In genomic region chr12:108003928-108004327, GRCm38 (mm10) we compare ENCODE assay signal across 9 mouse cellular contexts. TPM values are rescaled to one million over a fixed set of nuclear protein-coding genes. Genes with fewer than 3 reads are reported as not detected.
DNase-seq lines count a peak whose midpoint lies in the region; ATAC-seq and TF ChIP-seq lines count a peak whose summit lies in the region.
"Had no signal": no experiment of that assay in that cellular context is flagged by ENCODE, and none has a peak within 500 bp of the region (broad histone marks: within the 10 kb centered on the region; RNA-seq: fewer than 3 reads in every experiment).

No protein-coding gene starts in this region.

- DNase-seq in adrenal gland, postnatal 10 days, result peak; percentile 68
- peak; percentile 97 for DNase-seq in induced T-regulatory cell, adult 2 months (ENCODE audit: low read depth)
- peak; percentile 64 to 85 for DNase-seq in left cerebral cortex, adult 2 months (ENCODE audit: extremely low spot score in 1 of 2, low spot score in 2 of 2)
- DNase-seq in right cerebral cortex, postnatal 36 days (ENCODE audit: low spot score in 2 of 2), result peak; percentile 78 to 81

- peak overlapping the region; percentile 99 for H3K27ac ChIP-seq in forebrain, embryonic 15.5 days (replicated peaks)
- H3K27ac ChIP-seq in left cerebral cortex, adult 2 months, result peak overlapping the region; percentile 83

- H3K4me1 ChIP-seq in E14TG2a.4 (replicated peaks; ENCODE audit: low read depth, low read length), result peaks cover 35% of the 10 kb centered on the region
- H3K4me1 ChIP-seq in forebrain, embryonic 15.5 days, result peaks cover 42% of the 10 kb centered on the region

- peak overlapping the region; percentile 87 for H3K4me2 ChIP-seq in forebrain, embryonic 15.5 days (replicated peaks)

- peak overlapping the region; percentile 96 for H3K9ac ChIP-seq in forebrain, embryonic 15.5 days (replicated peaks)

- peak; percentile 17; the same call in 1 of the 2 replicates for TF ChIP-seq CTCF in E14TG2a.4 (conservative IDR thresholded peaks at IDR 0.05; ENCODE audit: low read length)
- TF ChIP-seq CTCF in left cerebral cortex, adult 2 months (IDR thresholded peaks at IDR 0.05), result peak; percentile 54

- peak; percentile 77 for ATAC-seq in forebrain, embryonic 15.5 days (replicated peaks)
- ATAC-seq in megakaryocyte, adult 5-6 weeks (ENCODE audit: poor library complexity, severe bottlenecking), result peak; percentile 24; the same call in 1 of the 2 replicates
- no peak for ATAC-seq in erythroid progenitor cell, adult 5-6 weeks (replicated peaks; ENCODE audit: low FRiP score, poor library complexity, severe bottlenecking)

- H3K9me3 ChIP-seq in E14TG2a.4 (ENCODE audit: low read length), result no peaks in the 10 kb centered on the region
- no peaks in the 10 kb centered on the region for H3K9me3 ChIP-seq in forebrain, embryonic 15.5 days

- H3K27me3 ChIP-seq in E14TG2a.4 (ENCODE audit: insufficient read depth, low read length), result peaks cover 93% of the 10 kb centered on the region
- H3K27me3 ChIP-seq in forebrain, embryonic 15.5 days, result no peaks in the 10 kb centered on the region

- WGBS in forebrain, embryonic 15.5 days, result 0% methylated on average over 35 of the region's 35 CpGs

- H3K36me3 ChIP-seq in E14TG2a.4 (ENCODE audit: insufficient read depth, low read length), result no peaks in the 10 kb centered on the region
- no peaks in the 10 kb centered on the region for H3K36me3 ChIP-seq in forebrain, embryonic 15.5 days

- intact Hi-C loops in left cerebral cortex, adult 2 months (cut with DNase I), result loop anchor here (2.0 to 5.0 kb wide), 3 partner anchors 117 to 1627 kb away; no protein-coding TSS in a partner anchor

- peak overlapping the region; percentile 81 for H3K4me3 ChIP-seq in E14TG2a.4 (replicated peaks; ENCODE audit: low read length)
- peak overlapping the region; percentile 97 for H3K4me3 ChIP-seq in forebrain, embryonic 15.5 days
- H3K4me3 ChIP-seq in left cerebral cortex, adult 2 months, result peak overlapping the region; percentile 52
- H3K4me3 ChIP-seq: erythroblast, embryonic 14.5 days had no signal

RNA-seq across cellular contexts. Expression of gene Bcl11b, which starts 0.5 kb away (rescaled TPM):
- total RNA-seq in adrenal gland, postnatal 10 days (2021), result 1 to 10 TPM; 1.7 to 1.9 TPM
- 109 and 117 TPM in 2 replicates for polyA plus RNA-seq in forebrain, embryonic 15.5 days (2015; fragmentation: Nextera tagmentation; extraction: Ambion mirVana)
- total RNA-seq in left cerebral cortex, adult 2 months (2021), result 10 to 100 TPM; 57.8 to 69.0 TPM
- 0.38 and 0.39 TPM in 2 replicates for total RNA-seq in megakaryocyte, adult 5-6 weeks (2015)
- total RNA-seq in megakaryocyte, adult 5-6 weeks (2017), result 0.28 and 0.33 TPM in 2 replicates
- total RNA-seq in erythroid progenitor cell, adult 5-6 weeks (2015; ENCODE audit: low replicate concordance), result 0.72 and 1.3 TPM in 2 replicates
- 0.38 and 1.3 TPM in 2 replicates for total RNA-seq in erythroid progenitor cell, adult 5-6 weeks (2017; ENCODE audit: low replicate concordance)
- polyA plus RNA-seq: erythroblast, embryonic 14.5 days had no signal

Comparison
In these comparisons a context has a peak if more than half of its experiments do, and no peak if none do; other contexts are left out.
1. RNA of gene Bcl11b, which starts 0.5 kb away (total RNA-seq): 57.8 to 69.0 TPM in left cerebral cortex, adult 2 months; 1.7 to 1.9 TPM in adrenal gland, postnatal 10 days, 0.38 to 1.3 TPM in erythroid progenitor cell, adult 5-6 weeks and 0.28 to 0.39 TPM in megakaryocyte, adult 5-6 weeks; every median in the first group is over 10 times any median in the second.
2. Peak in every context shown above with its lines, with median percentiles within 50 percentile points of each other: H3K4me3 ChIP-seq and DNase-seq.